Mouse (Mus musculus) MEL (cell line): ENCODE results near the gene Olfr373. TPM values are rescaled to one million over a fixed set of nuclear protein-coding genes. Genes with fewer than 3 reads are reported as not detected.

Experiments
- DNase-seq: peaks from one replicate; pipeline ENCODE4 v3.0.0; 2011; ENCODE audit warnings: low read depth, low spot score
- H3K27ac ChIP-seq: 2 replicates; pipeline ENCODE4 v1.5.1; 2012; ENCODE audit warnings: low read depth, mild to moderate bottlenecking, control low read depth, low read length, moderate library complexity; ENCODE audit not compliant: control insufficient read depth
- H3K27me3 ChIP-seq, 2 experiments: fragments of 150-350 bp in 1 of 2; sonication (generic) in 1 of 2; 2 replicates each; pipeline ENCODE4 v1.6.1; 2012; ENCODE audit warnings: low read length in 2 of 2, mild to moderate bottlenecking in 2 of 2, improper control_type of control experiment in 1 of 2, moderate library complexity in 1 of 2; ENCODE audit not compliant: insufficient read depth in 2 of 2, control insufficient read depth in 1 of 2
- H3K36me3 ChIP-seq, 2 experiments: 2 replicates each; pipeline ENCODE4 v1.6.1; 2012 to 2014; ENCODE audit warnings: low read length in 2 of 2, improper control_type of control experiment in 1 of 2, inconsistent platforms in 1 of 2, mild to moderate bottlenecking in 1 of 2; ENCODE audit not compliant: insufficient read depth in 2 of 2, control insufficient read depth in 1 of 2
- H3K4me1 ChIP-seq, 2 experiments: fragments of 150-350 bp in 1 of 2; sonication (generic) in 1 of 2; 2 replicates each; pipeline ENCODE4 v1.6.1; 2012; ENCODE audit warnings: low read length in 2 of 2, improper control_type of control experiment in 1 of 2, mild to moderate bottlenecking in 1 of 2; ENCODE audit not compliant: insufficient read depth in 2 of 2, control insufficient read depth in 1 of 2
- H3K4me3 ChIP-seq, 2 experiments: fragments of 150-350 bp in 1 of 2; sonication (generic) in 1 of 2; 2 replicates each; pipeline ENCODE4 v1.5.1; 2012; ENCODE audit warnings: low read depth in 2 of 2, low read length in 2 of 2, mild to moderate bottlenecking in 2 of 2, moderate library complexity in 2 of 2, control low read depth in 1 of 2, improper control_type of control experiment in 1 of 2; ENCODE audit not compliant: control insufficient read depth in 1 of 2, insufficient read depth in 1 of 2
- H3K79me2 ChIP-seq: 2 replicates; pipeline ENCODE4 v1.6.1; 2012; ENCODE audit warnings: mild to moderate bottlenecking, low read length, moderate library complexity; ENCODE audit not compliant: control insufficient read depth, poor library complexity, insufficient read depth
- H3K9ac ChIP-seq: 2 replicates; pipeline ENCODE4 v1.6.1; 2012; ENCODE audit warnings: low read depth, mild to moderate bottlenecking, control low read depth, low read length, moderate library complexity; ENCODE audit not compliant: control insufficient read depth, poor library complexity, severe bottlenecking
- H3K9me3 ChIP-seq: fragments of 150-350 bp; sonication (generic); replicated peaks from 2 replicates; pipeline ENCODE4 v1.6.1; 2012; ENCODE audit warnings: mild to moderate bottlenecking, low read length, improper control_type of control experiment, moderate library complexity; ENCODE audit not compliant: insufficient read depth
- BHLHE40 ChIP-seq: IDR thresholded peaks from 2 replicates; pipeline ENCODE4 v1.6.1; 2012; ENCODE audit warnings: low read depth, mild to moderate bottlenecking, inconsistent platforms, low read length, improper control_type of control experiment, borderline replicate concordance
- CHD2 ChIP-seq: IDR thresholded peaks from 2 replicates; pipeline ENCODE4 v1.6.1; 2011; ENCODE audit warnings: low read length, improper control_type of control experiment
- CTCF ChIP-seq, 3 experiments: IDR thresholded peaks in 2 of 3; conservative IDR thresholded peaks in 1 of 3; 2 replicates each; pipeline ENCODE4 v1.5.1; 2011 to 2012; ENCODE audit warnings: low read length in 3 of 3, low read depth in 2 of 3, mild to moderate bottlenecking in 2 of 3, improper control_type of control experiment in 1 of 3, inconsistent platforms in 1 of 3, mixed read lengths in 1 of 3, moderate library complexity in 1 of 3; ENCODE audit not compliant: control insufficient read depth in 1 of 3, insufficient read depth in 1 of 3, poor library complexity in 1 of 3, severe bottlenecking in 1 of 3
- EP300 ChIP-seq, 2 experiments: IDR thresholded peaks; 2 replicates each; pipeline ENCODE4 v1.6.1; 2011; ENCODE audit warnings: improper control_type of control experiment in 2 of 2, low read length in 2 of 2, low read depth in 1 of 2, mild to moderate bottlenecking in 1 of 2
- GABPA ChIP-seq: IDR thresholded peaks from 2 replicates; pipeline ENCODE4 v1.6.1; 2012; ENCODE audit warnings: low read depth, mild to moderate bottlenecking, inconsistent platforms, low read length, improper control_type of control experiment, moderate library complexity
- GATA1 ChIP-seq: IDR thresholded peaks from 2 replicates; pipeline ENCODE4 v1.6.1; 2011; ENCODE audit warnings: low read depth, low read length, improper control_type of control experiment
- HCFC1 ChIP-seq: IDR thresholded peaks from 2 replicates; pipeline ENCODE4 v1.6.1; 2012; ENCODE audit warnings: low read depth, mild to moderate bottlenecking, inconsistent platforms, low read length, improper control_type of control experiment, moderate library complexity
- MAFK ChIP-seq: IDR thresholded peaks from 2 replicates; pipeline ENCODE4 v1.6.1; 2011; ENCODE audit warnings: low read depth, mild to moderate bottlenecking, low read length, improper control_type of control experiment, borderline replicate concordance
- MAX ChIP-seq: IDR thresholded peaks from 2 replicates; pipeline ENCODE4 v1.6.1; 2011; ENCODE audit warnings: low read length, improper control_type of control experiment
- MYB ChIP-seq: IDR thresholded peaks from 2 replicates; pipeline ENCODE4 v1.6.1; 2011; ENCODE audit warnings: mild to moderate bottlenecking, low read depth, low read length, improper control_type of control experiment
- NRF1 ChIP-seq: IDR thresholded peaks from 2 replicates; pipeline ENCODE4 v1.6.1; 2014; ENCODE audit warnings: low read depth, mild to moderate bottlenecking, inconsistent platforms, low read length, improper control_type of control experiment, moderate library complexity; ENCODE audit not compliant: poor library complexity, insufficient read depth, severe bottlenecking
- POLR2A ChIP-seq, 2 experiments: IDR thresholded peaks; 2 replicates each; pipeline ENCODE4 v1.6.1; 2011 to 2012; ENCODE audit warnings: low read length in 2 of 2, mild to moderate bottlenecking in 2 of 2, control low read depth in 1 of 2, improper control_type of control experiment in 1 of 2, low read depth in 1 of 2, moderate library complexity in 1 of 2; ENCODE audit not compliant: control insufficient read depth in 1 of 2, insufficient read depth in 1 of 2, poor library complexity in 1 of 2
- POLR2AphosphoS2 ChIP-seq: IDR thresholded peaks from 2 replicates; pipeline ENCODE4 v1.6.1; 2011; ENCODE audit warnings: low read length, improper control_type of control experiment
- RCOR1 ChIP-seq: IDR thresholded peaks from 2 replicates; pipeline ENCODE4 v1.6.1; 2012; ENCODE audit warnings: low read depth, mild to moderate bottlenecking, inconsistent platforms, low read length, improper control_type of control experiment
- SMC3 ChIP-seq: IDR thresholded peaks from 2 replicates; pipeline ENCODE4 v1.6.1; 2011; ENCODE audit warnings: low read depth, low read length, improper control_type of control experiment
- TAL1 ChIP-seq: IDR thresholded peaks from 2 replicates; pipeline ENCODE4 v1.6.1; 2012; ENCODE audit warnings: mild to moderate bottlenecking, inconsistent platforms, low read length, moderate library complexity, mixed read lengths
- TBP ChIP-seq: IDR thresholded peaks from 2 replicates; pipeline ENCODE4 v1.8.0; 2011; ENCODE audit warnings: low read depth, low read length, improper control_type of control experiment
- TCF12 ChIP-seq: IDR thresholded peaks from 2 replicates; pipeline ENCODE4 v1.6.1; 2014; ENCODE audit warnings: low read depth, mild to moderate bottlenecking, inconsistent platforms, low read length, improper control_type of control experiment, moderate library complexity
- UBTF ChIP-seq: IDR thresholded peaks from 2 replicates; pipeline ENCODE4 v1.6.1; 2012; ENCODE audit warnings: low read depth, mild to moderate bottlenecking, inconsistent platforms, low read length, improper control_type of control experiment, moderate library complexity, borderline replicate concordance; ENCODE audit not compliant: insufficient read depth
- USF2 ChIP-seq, 2 experiments: IDR thresholded peaks; 2 replicates each; pipeline ENCODE4 v1.6.1; 2011 to 2012; ENCODE audit warnings: improper control_type of control experiment in 2 of 2, low read length in 2 of 2, borderline replicate concordance in 1 of 2, inconsistent platforms in 1 of 2, low read depth in 1 of 2, mild to moderate bottlenecking in 1 of 2; ENCODE audit not compliant: insufficient read depth in 1 of 2
- ZKSCAN1 ChIP-seq: IDR thresholded peaks from 2 replicates; pipeline ENCODE4 v1.6.1; 2012; ENCODE audit warnings: low read depth, mild to moderate bottlenecking, inconsistent platforms, low read length, improper control_type of control experiment, moderate library complexity
- ZMIZ1 ChIP-seq: IDR thresholded peaks from 2 replicates; pipeline ENCODE4 v1.6.1; 2012; ENCODE audit warnings: low read depth, mild to moderate bottlenecking, inconsistent platforms, low read length, improper control_type of control experiment, moderate library complexity
- ZNF384 ChIP-seq: IDR thresholded peaks from 2 replicates; pipeline ENCODE4 v1.6.1; 2012; ENCODE audit warnings: low read depth, mild to moderate bottlenecking, inconsistent platforms, low read length, improper control_type of control experiment
- polyA plus RNA-seq, 2 experiments: library from polyadenylated mRNA; stranded (reverse) in 1 of 2; unstranded in 1 of 2; fragments of >175 nt in 1 of 2; fragments of >200 nt in 1 of 2; gene quantifications; 2 replicates each; pipeline versions ENCODE4 v1.2.1 to v1.2.4; 2012; ENCODE audit warnings: low replicate concordance in 2 of 2, low read depth in 1 of 2; ENCODE audit not compliant: insufficient read length in 2 of 2, insufficient read depth in 1 of 2, missing spikeins in 1 of 2
- total RNA-seq: library from RNA; depleted of rRNA; stranded (reverse); fragments of 300-350 nt; gene quantifications from 2 replicates; pipeline ENCODE4 v1.2.3, GENCODE M21; 2012

The Olfr373 gene
- total and polyA plus RNA-seq, 3 experiments, result 0.04 to 1.0 TPM; not detected in 1

- no peak overlapping the region for H3K4me3 ChIP-seq
- no peaks in the 10 kb centered on the region for H3K36me3 ChIP-seq
- H3K27me3 ChIP-seq, result no peaks in the 10 kb centered on the region; a peak in 1 of 4 replicates
- H3K27ac ChIP-seq, result no peak overlapping the region
- DNase-seq, result no peak
- no peaks in the 10 kb centered on the region for H3K9me3 ChIP-seq
- TF ChIP-seq TCF12 (no peak), POLR2A (IDR thresholded peaks at IDR 0.05; ENCODE audit: control insufficient read depth in 1 of 2, insufficient read depth in 1 of 2, low read depth in 1 of 2, low read length in 2 of 2, poor library complexity in 1 of 2) (no peak), TAL1 (no peak), UBTF (no peak), TBP (no peak), MAFK (no peak), EP300 (IDR thresholded peaks at IDR 0.05; ENCODE audit: low read depth in 1 of 2, low read length in 2 of 2) (no peak), ZKSCAN1 (no peak), SMC3 (no peak), BHLHE40 (no peak), GABPA (no peak), ZMIZ1 (no peak), ZNF384 (no peak)
- H3K9ac ChIP-seq, result no peak overlapping the region
- no peaks in the 10 kb centered on the region for H3K79me2 ChIP-seq
- H3K4me1 ChIP-seq, result no peaks in the 10 kb centered on the region
Measured at GRCm38 (mm10) chr8:72127834-72128233, 44.9 kb downstream of the Olfr373 start.

DNA sequence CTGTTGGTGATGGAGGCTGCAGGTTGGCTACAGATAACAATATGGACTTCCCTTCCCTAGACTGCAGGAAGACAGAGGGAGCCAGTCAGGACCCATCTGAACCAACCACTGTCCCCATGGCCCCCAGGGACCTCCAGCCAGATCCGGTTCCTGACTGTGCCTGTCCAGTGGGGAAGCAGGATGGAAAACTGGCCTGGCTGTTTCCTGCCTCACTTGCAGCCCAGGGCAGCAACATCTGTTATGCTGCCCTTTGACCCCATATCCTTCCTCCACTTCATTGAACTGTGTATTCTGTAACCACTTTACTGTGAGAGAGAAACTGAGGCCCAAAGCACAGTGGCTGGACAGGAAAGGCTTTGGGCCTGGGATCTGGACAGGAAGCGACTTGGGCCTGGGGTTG lies 48.3 kb downstream of the Olfr373 start:
- Histone ChIP-seq H3K4me3 (no peak overlapping the region), H3K9me3 (no peaks in the 10 kb centered on the region), H3K27ac (no peak overlapping the region), H3K27me3 (no peaks in the 10 kb centered on the region; a peak in 1 of 4 replicates), H3K9ac (no peak overlapping the region), H3K36me3 (no peaks in the 10 kb centered on the region), H3K79me2 (no peaks in the 10 kb centered on the region), H3K4me1 (no peaks in the 10 kb centered on the region)
- no peak for DNase-seq
- TF ChIP-seq TAL1 (no peak), ZKSCAN1 (no peak), USF2 (IDR thresholded peaks at IDR 0.05; ENCODE audit: borderline replicate concordance in 1 of 2, insufficient read depth in 1 of 2, low read depth in 1 of 2, low read length in 2 of 2) (no peak), POLR2A (IDR thresholded peaks at IDR 0.05; ENCODE audit: control insufficient read depth in 1 of 2, insufficient read depth in 1 of 2, low read depth in 1 of 2, low read length in 2 of 2, poor library complexity in 1 of 2) (no peak), POLR2AphosphoS2 (no peak), HCFC1 (no peak), GABPA (no peak), GATA1 (no peak), BHLHE40 (no peak), ZMIZ1 (no peak), RCOR1 (no peak), SMC3 (no peak), NRF1 (no peak), ZNF384 (no peak), MAX (no peak), MYB (no peak), TBP (no peak), CHD2 (no peak), CTCF (IDR thresholded peaks at IDR 0.05 in 2 of 3, conservative IDR thresholded peaks at IDR 0.05 in 1 of 3; ENCODE audit: control insufficient read depth in 1 of 3, insufficient read depth in 1 of 3, low read depth in 2 of 3, low read length in 3 of 3, poor library complexity in 1 of 3, severe bottlenecking in 1 of 3) (no peak)
